Mouse (Mus musculus): ENCODE results near the gene Rbfox1. TPM values are rescaled to one million over a fixed set of nuclear protein-coding genes. Genes with fewer than 3 reads are reported as not detected.

Rbfox1 gene
- polyA plus RNA-seq, 1 experiment = 142 TPM

DNA sequence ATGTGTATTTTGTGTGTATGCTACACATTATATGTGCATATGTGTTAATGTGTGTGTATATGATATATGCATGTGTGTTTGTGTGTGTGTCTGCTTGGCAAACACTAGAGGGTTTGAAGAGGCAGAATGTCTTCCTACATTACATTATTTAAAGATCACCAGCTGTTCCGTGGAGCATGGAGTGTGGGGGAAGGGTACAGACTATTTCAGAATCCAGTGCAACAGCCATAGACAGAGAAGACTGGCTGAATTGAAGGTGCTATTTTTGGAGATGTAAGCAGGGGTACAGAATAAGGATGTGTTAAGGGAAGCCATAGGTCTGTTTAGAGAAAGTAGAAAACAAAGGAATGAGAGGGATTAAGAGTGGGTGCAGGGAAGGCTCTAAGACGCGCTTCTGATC lies 869.7 kb downstream of the Rbfox1 start:
- H3K4me1 ChIP-seq (ENCODE audit: control insufficient read depth, insufficient read depth, low read length) = peaks cover 7% of the 10 kb centered on the region
- no peak for TF ChIP-seq POLR2A (IDR thresholded peaks at IDR 0.05; ENCODE audit: extremely low read depth, insufficient read depth, low read length)
- no peak for TF ChIP-seq CTCF (IDR thresholded peaks at IDR 0.05; ENCODE audit: extremely low read depth, insufficient read depth, low read length)
- no peak overlapping the region for H3K4me3 ChIP-seq (ENCODE audit: insufficient read depth, low read length)
- peak overlapping the region; percentile 49; the same call in 1 of the 2 replicates for H3K27ac ChIP-seq (ENCODE audit: insufficient read depth, low read length)

DNA sequence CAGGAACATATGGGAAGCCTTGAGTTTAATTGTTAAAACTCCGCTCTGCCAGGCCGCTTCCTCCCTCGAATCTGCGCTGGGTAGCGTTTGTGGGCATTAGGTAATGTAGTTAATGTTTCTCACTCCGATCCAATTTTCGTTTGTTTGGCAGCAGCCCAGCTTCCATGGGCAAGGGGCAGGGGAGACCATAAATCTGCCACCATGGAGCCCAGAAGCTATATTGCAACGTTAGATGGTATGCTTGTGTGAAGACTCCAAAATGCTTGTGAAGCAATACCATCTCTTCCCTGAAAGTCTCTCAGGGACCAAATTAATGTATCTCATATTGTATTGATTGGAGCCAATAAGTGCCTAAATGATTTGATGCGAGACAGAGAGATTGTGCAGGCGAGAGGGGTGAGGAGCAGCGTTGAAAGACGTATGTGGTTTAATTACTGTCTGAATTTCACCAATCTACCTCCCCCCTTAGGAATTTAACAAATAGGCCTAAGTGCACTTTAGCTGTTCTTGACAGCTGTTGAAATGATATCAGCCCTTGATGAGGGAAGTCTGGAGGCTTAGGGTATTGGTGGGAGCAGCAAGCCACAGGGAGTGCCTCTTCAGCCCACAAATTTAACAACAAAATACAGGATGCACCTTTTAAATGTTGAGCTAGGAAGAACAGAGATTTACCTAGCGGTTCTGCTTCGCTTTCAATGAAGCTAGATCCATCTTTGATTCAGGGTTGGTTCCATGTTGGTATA lies 884.5 kb downstream of the Rbfox1 start:
- no peak overlapping the region for H3K4me3 ChIP-seq (ENCODE audit: insufficient read depth, low read length)
- no peak overlapping the region for H3K27ac ChIP-seq (ENCODE audit: insufficient read depth, low read length)
- no peaks in the 10 kb centered on the region for H3K4me1 ChIP-seq (ENCODE audit: control insufficient read depth, insufficient read depth, low read length)
- TF ChIP-seq CTCF (IDR thresholded peaks at IDR 0.05; ENCODE audit: extremely low read depth, insufficient read depth, low read length) (no peak), POLR2A (IDR thresholded peaks at IDR 0.05; ENCODE audit: extremely low read depth, insufficient read depth, low read length) (no peak)

DNA sequence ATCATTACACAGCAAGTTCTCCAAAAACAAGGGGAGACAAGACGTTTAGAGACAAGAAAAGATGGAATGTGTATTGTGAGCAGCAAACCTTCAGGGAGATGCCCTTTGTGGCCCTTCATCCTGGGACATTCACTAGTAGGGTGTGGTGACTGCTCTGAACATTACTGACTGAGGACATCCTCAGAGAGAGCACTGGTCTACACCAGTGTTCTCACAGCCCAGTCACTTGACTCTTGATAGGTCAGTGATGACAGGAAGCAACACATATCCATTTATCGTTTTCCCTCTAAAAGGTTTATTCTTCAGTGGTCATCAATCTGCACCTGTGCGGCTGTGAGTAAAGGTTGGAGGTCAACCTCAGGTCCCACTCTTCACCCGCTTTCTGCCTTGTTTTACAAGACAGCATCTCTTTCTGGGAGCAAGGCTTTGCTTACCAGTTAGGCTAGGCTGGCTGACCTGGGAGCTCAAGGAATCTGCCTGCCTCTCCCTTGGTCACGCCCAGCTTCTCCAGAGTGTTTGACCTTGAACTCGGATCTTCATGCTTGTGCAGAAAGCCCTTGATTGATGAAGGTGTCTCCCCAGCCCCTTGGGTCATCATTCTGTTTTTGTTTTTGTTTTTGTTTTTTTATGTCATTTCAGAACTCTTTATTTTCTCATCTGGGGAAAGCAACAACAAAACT lies 892.5 kb downstream of the Rbfox1 start:
- Histone ChIP-seq H3K27ac (ENCODE audit: insufficient read depth, low read length) (no peak overlapping the region), H3K4me1 (ENCODE audit: control insufficient read depth, insufficient read depth, low read length) (peaks cover 1% of the 10 kb centered on the region; the same call in 1 of the 2 replicates), H3K4me3 (ENCODE audit: insufficient read depth, low read length) (no peak overlapping the region)
- TF ChIP-seq CTCF (IDR thresholded peaks at IDR 0.05; ENCODE audit: extremely low read depth, insufficient read depth, low read length) (no peak), POLR2A (IDR thresholded peaks at IDR 0.05; ENCODE audit: extremely low read depth, insufficient read depth, low read length) (no peak)

DNA sequence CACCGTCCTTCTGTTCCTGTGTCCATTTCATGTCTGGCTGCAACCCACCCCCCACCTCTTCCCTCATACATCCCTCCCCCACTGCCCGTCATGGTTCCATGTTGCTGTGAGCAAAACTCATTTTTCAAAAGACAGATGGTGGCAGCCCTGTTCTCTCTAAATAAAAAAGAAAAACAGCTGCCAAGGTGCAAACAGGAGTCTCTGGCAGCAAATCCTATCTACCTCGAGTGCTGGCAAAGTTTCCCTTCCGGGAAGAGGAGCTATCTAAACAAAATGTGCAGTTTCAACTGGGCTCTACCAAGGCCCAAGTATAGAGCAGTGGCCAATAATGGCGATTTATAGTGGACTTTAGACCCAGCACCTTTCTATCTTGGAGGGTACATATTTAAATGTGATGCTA lies 899.0 kb downstream of the Rbfox1 start:
- Histone ChIP-seq H3K27ac (ENCODE audit: insufficient read depth, low read length) (no peak overlapping the region), H3K4me1 (ENCODE audit: control insufficient read depth, insufficient read depth, low read length) (peaks cover 5% of the 10 kb centered on the region; the same call in 1 of the 2 replicates), H3K4me3 (ENCODE audit: insufficient read depth, low read length) (no peak overlapping the region)
- TF ChIP-seq POLR2A (IDR thresholded peaks at IDR 0.05; ENCODE audit: extremely low read depth, insufficient read depth, low read length) = no peak

DNA sequence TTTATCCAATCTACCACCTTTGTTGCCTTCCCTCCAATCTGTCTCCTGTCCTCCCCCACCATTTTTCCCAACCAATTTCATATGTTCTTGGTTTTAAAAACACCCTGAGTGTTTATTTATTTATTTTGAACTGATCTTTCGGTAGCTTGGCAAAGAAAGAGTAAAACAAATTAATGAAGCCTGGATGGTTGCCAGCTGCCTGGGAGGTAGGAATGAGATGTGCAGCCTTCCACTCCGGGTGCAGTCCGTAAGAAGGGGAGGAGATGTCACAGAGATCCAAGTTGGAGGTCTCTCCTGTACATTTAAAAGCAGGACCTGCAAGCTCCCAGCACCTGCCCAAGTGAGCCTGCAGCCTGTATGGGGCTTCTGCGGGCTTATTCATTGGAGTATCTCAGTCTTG lies 899.9 kb downstream of the Rbfox1 start:
- Histone ChIP-seq H3K4me1 (ENCODE audit: control insufficient read depth, insufficient read depth, low read length) (peaks cover 5% of the 10 kb centered on the region; the same call in 1 of the 2 replicates), H3K4me3 (ENCODE audit: insufficient read depth, low read length) (no peak overlapping the region), H3K27ac (ENCODE audit: insufficient read depth, low read length) (no peak overlapping the region)
- TF ChIP-seq CTCF (IDR thresholded peaks at IDR 0.05; ENCODE audit: extremely low read depth, insufficient read depth, low read length) = no peak
- no peak for TF ChIP-seq POLR2A (IDR thresholded peaks at IDR 0.05; ENCODE audit: extremely low read depth, insufficient read depth, low read length)

DNA sequence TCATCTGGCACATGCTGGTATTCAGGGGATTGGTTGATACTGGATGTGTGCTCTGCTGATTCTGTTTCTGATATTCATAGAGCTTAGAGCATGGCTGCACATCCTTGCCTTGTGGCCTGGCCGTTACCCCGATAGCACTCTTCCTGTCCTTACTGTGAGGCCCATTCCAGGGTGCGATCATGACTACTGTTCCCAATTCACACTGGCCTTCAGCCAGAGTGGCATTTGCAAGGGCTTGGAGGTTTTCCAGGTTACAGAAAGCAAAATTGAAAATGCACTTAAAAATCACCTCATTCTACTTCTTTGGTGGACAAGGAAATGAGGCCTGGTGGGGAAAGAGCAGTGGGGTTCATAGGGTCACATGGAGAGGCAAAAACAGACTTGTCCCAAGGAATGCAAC lies 906.1 kb downstream of the Rbfox1 start:
- no peak overlapping the region for H3K27ac ChIP-seq (ENCODE audit: insufficient read depth, low read length)
- no peak overlapping the region for H3K4me3 ChIP-seq (ENCODE audit: insufficient read depth, low read length)
- H3K4me1 ChIP-seq (ENCODE audit: control insufficient read depth, insufficient read depth, low read length) = peaks cover 5% of the 10 kb centered on the region
- TF ChIP-seq POLR2A (IDR thresholded peaks at IDR 0.05; ENCODE audit: extremely low read depth, insufficient read depth, low read length) = no peak
- TF ChIP-seq CTCF (IDR thresholded peaks at IDR 0.05; ENCODE audit: extremely low read depth, insufficient read depth, low read length) = no peak

DNA sequence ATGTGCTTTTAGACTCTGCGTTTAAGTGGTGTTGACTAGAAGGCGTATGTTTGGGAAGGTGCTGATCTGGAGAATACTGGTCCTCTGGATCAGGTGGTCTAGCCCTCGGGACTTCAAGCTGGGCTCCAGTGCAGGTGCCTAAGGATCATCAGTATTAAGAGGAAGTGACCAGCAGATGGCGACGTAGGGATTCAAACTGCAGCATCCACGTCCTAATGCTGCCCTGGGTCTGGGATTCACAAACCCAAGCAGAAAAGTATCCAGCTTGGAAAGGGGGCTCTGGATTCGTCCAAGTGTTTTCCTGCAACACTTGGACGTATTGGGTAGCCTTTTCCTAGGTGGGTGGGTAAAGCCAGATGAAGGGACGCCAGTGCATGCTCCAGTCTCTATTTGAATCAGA lies 906.5 kb downstream of the Rbfox1 start:
- H3K4me3 ChIP-seq (ENCODE audit: insufficient read depth, low read length) = no peak overlapping the region
- H3K27ac ChIP-seq (ENCODE audit: insufficient read depth, low read length) = no peak overlapping the region
- TF ChIP-seq CTCF (IDR thresholded peaks at IDR 0.05; ENCODE audit: extremely low read depth, insufficient read depth, low read length) (peak; percentile 68), POLR2A (IDR thresholded peaks at IDR 0.05; ENCODE audit: extremely low read depth, insufficient read depth, low read length) (no peak)
- H3K4me1 ChIP-seq (ENCODE audit: control insufficient read depth, insufficient read depth, low read length) = peaks cover 5% of the 10 kb centered on the region

DNA sequence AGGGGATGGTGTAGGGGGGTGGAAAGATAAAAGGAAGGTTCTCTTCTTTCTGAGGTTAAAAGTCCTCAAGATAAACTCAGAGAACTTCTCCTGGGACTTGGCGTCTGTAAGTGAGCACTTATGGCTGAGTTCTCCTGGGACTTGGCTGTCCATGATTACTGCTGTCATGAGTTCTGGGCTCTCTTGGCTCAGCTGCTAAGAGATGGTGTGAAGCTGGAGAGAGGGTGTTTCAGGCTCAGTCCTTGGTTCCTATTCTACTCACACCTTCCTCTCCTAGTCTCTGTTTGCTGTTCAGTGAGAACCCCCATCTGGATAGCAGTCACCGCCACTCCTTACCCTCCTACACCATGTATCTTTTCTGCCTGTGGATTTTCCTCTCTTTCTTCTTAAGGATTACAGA lies 921.1 kb downstream of the Rbfox1 start:
- H3K4me3 ChIP-seq (ENCODE audit: insufficient read depth, low read length) = no peak overlapping the region
- TF ChIP-seq POLR2A (IDR thresholded peaks at IDR 0.05; ENCODE audit: extremely low read depth, insufficient read depth, low read length) = no peak
- TF ChIP-seq CTCF (IDR thresholded peaks at IDR 0.05; ENCODE audit: extremely low read depth, insufficient read depth, low read length) = no peak
- no peaks in the 10 kb centered on the region for H3K4me1 ChIP-seq (ENCODE audit: control insufficient read depth, insufficient read depth, low read length)
- H3K27ac ChIP-seq (ENCODE audit: insufficient read depth, low read length) = no peak overlapping the region

DNA sequence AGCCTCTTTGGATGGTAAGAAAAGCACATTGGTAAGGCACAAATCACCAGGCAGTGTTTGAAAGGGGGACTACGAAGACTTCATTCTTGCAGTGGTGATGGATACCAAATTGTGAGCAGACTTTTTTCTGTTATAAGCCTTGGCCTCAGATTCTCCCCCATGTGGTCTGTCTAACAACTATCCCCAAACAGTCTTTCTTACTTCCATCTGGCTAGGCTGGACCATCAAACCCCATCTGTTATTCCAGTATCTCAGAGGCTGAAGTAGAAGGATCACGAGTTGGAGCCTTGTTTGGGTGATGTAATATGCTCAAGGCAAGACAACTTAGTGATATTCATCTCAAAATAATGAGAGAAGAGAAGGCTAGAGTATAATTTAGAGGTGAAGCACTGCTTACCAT lies 922.7 kb downstream of the Rbfox1 start:
- Histone ChIP-seq H3K4me1 (ENCODE audit: control insufficient read depth, insufficient read depth, low read length) (no peaks in the 10 kb centered on the region), H3K4me3 (ENCODE audit: insufficient read depth, low read length) (no peak overlapping the region), H3K27ac (ENCODE audit: insufficient read depth, low read length) (no peak overlapping the region)
- no peak for TF ChIP-seq CTCF (IDR thresholded peaks at IDR 0.05; ENCODE audit: extremely low read depth, insufficient read depth, low read length)
- no peak for TF ChIP-seq POLR2A (IDR thresholded peaks at IDR 0.05; ENCODE audit: extremely low read depth, insufficient read depth, low read length)

DNA sequence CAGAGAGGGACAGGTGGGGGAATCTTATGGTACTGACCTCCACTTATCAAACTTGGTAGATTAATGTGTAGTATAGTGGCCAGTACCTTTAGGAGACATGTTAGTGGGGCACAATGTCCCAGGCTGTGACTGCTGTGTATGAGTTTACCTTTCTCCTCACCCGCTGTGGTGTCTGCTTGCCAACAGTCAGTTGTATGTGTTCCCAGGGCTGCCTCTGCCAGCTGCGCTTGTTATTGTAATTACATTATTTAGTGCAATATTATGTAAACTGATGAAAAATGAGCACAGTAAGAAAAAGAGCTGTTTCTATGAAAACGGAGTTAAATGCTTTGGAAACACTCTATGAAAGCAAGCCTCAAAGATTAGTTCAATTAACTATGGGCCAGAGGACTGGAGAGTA lies 928.7 kb downstream of the Rbfox1 start:
- TF ChIP-seq POLR2A (IDR thresholded peaks at IDR 0.05; ENCODE audit: extremely low read depth, insufficient read depth, low read length) (no peak), CTCF (IDR thresholded peaks at IDR 0.05; ENCODE audit: extremely low read depth, insufficient read depth, low read length) (no peak)
- Histone ChIP-seq H3K27ac (ENCODE audit: insufficient read depth, low read length) (no peak overlapping the region), H3K4me1 (ENCODE audit: control insufficient read depth, insufficient read depth, low read length) (no peaks in the 10 kb centered on the region), H3K4me3 (ENCODE audit: insufficient read depth, low read length) (no peak overlapping the region)

All from cortical plate, adult 2 months (tissue).